ENCODE assay signal across 8 mouse cellular contexts in the genomic region with DNA sequence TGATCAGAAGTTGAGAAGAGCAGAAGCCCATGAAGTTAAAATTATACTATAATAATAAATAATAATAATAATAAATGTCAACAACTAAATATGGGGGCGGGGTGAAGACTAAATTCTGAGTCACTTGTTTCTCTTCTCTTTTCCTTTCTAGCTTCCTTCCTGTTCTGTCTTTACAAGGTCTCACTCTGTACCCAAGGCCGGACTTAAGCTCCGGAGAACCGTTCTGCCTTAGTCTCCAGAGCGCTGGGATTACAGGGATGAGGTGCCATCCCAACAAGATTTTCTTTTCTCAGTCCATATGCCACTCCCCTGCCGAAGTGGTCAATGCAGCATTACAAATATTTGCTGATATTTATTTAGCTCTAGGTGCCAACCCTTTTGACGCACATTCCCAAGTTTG. TPM values are rescaled to one million over a fixed set of nuclear protein-coding genes. Genes with fewer than 3 reads are reported as not detected.
DNase-seq lines count a peak whose midpoint lies in the region; ATAC-seq and TF ChIP-seq lines count a peak whose summit lies in the region.

No protein-coding gene starts in this region.

- peak overlapping the region; percentile 95 for H3K9ac ChIP-seq in forebrain, embryonic 13.5 days
- peak overlapping the region; percentile 73; the same call in 1 of the 2 replicates for H3K9ac ChIP-seq in limb, embryonic 15.5 days

- H3K4me2 ChIP-seq in forebrain, embryonic 13.5 days: peak overlapping the region; percentile 68
- H3K4me2 ChIP-seq in limb, embryonic 15.5 days: peak overlapping the region; percentile 88
- peak overlapping the region; percentile 55 for H3K4me2 ChIP-seq in myocyte (ENCODE audit: low read depth)

- peak overlapping the region; percentile 89 for H3ac ChIP-seq in myocyte (ENCODE audit: control insufficient read depth, insufficient read length)

- no peak for TF ChIP-seq POLR2A in myocyte (IDR thresholded peaks at IDR 0.05; ENCODE audit: insufficient read length, low read depth)

- H3K36me3 ChIP-seq in forebrain, embryonic 13.5 days (ENCODE audit: poor library complexity, severe bottlenecking): no peaks in the 10 kb centered on the region
- H3K36me3 ChIP-seq in limb, embryonic 15.5 days: no peaks in the 10 kb centered on the region
- no peaks in the 10 kb centered on the region for H3K36me3 ChIP-seq in myocyte (ENCODE audit: control insufficient read depth, insufficient read depth)

- peaks cover 28% of the 10 kb centered on the region for H3K79me2 ChIP-seq in myocyte (ENCODE audit: control insufficient read depth, insufficient read depth)

- peak overlapping the region; percentile 98; the same call in 1 of the 2 replicates for H3K27ac ChIP-seq in forebrain, embryonic 13.5 days
- H3K27ac ChIP-seq in limb, embryonic 15.5 days: peak overlapping the region; percentile 87; the same call in 1 of the 2 replicates

- no peaks in the 10 kb centered on the region for H3K27me3 ChIP-seq in forebrain, embryonic 13.5 days
- H3K27me3 ChIP-seq in limb, embryonic 15.5 days: no peaks in the 10 kb centered on the region
- no peaks in the 10 kb centered on the region for H3K27me3 ChIP-seq in myocyte (ENCODE audit: control insufficient read depth, insufficient read depth, insufficient read length)

- H3K4me3 ChIP-seq in forebrain, embryonic 13.5 days: peak overlapping the region; percentile 94
- H3K4me3 ChIP-seq in limb, embryonic 15.5 days: peak overlapping the region; percentile 84
- H3K4me3 ChIP-seq in myocyte: peak overlapping the region; percentile 31

- H3K9me3 ChIP-seq in forebrain, embryonic 13.5 days (replicated peaks): no peaks in the 10 kb centered on the region
- H3K9me3 ChIP-seq in limb, embryonic 15.5 days: no peaks in the 10 kb centered on the region

- H3K4me1 ChIP-seq in forebrain, embryonic 13.5 days: peaks cover 34% of the 10 kb centered on the region
- H3K4me1 ChIP-seq in limb, embryonic 15.5 days: 0 out of 2 replicates have a peak, but pooled peaks cover 4% of the 10 kb centered on the region

- 19% methylated on average over 7 of the region's 7 CpGs for whole genome bisulfite sequencing in forebrain, embryonic 13.5 days
- WGBS in limb, embryonic 15.5 days: 18% methylated on average over 7 of the region's 7 CpGs

- peak; percentile 18 for DNase-seq in cerebellum, adult 11 months
- peak; percentile 11 for DNase-seq in CD4-positive helper T cell, adult 2 months (ENCODE audit: low read depth, low spot score)
- DNase-seq in frontal cortex, postnatal 36 days (ENCODE audit: low spot score in 2 of 2): no peak
- no peak for DNase-seq in ovary, postnatal 36 days (ENCODE audit: low spot score)

- ATAC-seq in cerebellum, adult (ENCODE audit: insufficient number of reproducible peaks, low FRiP score, low TSS enrichment): no peak
- no peak for ATAC-seq in forebrain, embryonic 13.5 days
- no peak for ATAC-seq in limb, embryonic 15.5 days (ENCODE audit: insufficient number of reproducible peaks, low FRiP score, low TSS enrichment, low read depth)

TF ChIP-seq in myocyte, 11 proteins besides CTCF, POLR2A, EP300 and RAD21:
- TF ChIP-seq TCF3 (IDR thresholded peaks at IDR 0.05; ENCODE audit: insufficient read length, low read depth) (no peak), E2F4 (IDR thresholded peaks at IDR 0.05; ENCODE audit: insufficient read depth) (no peak), CEBPB (IDR thresholded peaks at IDR 0.05; ENCODE audit: insufficient read depth, poor library complexity, severe bottlenecking) (no peak), REST (IDR thresholded peaks at IDR 0.05; ENCODE audit: insufficient read depth, insufficient read length) (no peak), SRF (IDR thresholded peaks at IDR 0.05; ENCODE audit: control insufficient read depth, insufficient read length, low read depth) (no peak), MYOD1 (IDR thresholded peaks at IDR 0.05; ENCODE audit: control insufficient read depth in 1 of 3, insufficient read length in 2 of 3, low read depth in 2 of 3) (no peak), POLR2AphosphoS2 (IDR thresholded peaks at IDR 0.05; ENCODE audit: insufficient read length, low read depth) (no peak), MYOG (IDR thresholded peaks at IDR 0.05; ENCODE audit: control insufficient read depth in 1 of 3, insufficient read depth in 1 of 3, insufficient read length in 2 of 3, low read depth in 2 of 3) (no peak), USF1 (IDR thresholded peaks at IDR 0.05; ENCODE audit: low read depth) (no peak), MAX (IDR thresholded peaks at IDR 0.05; ENCODE audit: low read depth) (no peak), TCF12 (IDR thresholded peaks at IDR 0.05; ENCODE audit: insufficient read depth, poor library complexity, severe bottlenecking) (no peak)

RNA-seq across cellular contexts. Expression of gene D1Ertd622e, which starts 0.5 kb away (rescaled TPM):
- 47.4 and 51.2 TPM in 2 replicates for polyA plus RNA-seq in forebrain, embryonic 13.5 days (2015; fragmentation: Nextera tagmentation; extraction: Ambion mirVana)
- polyA plus RNA-seq in limb, embryonic 15.5 days (2015; fragmentation: Nextera tagmentation; extraction: Ambion mirVana): 13.9 TPM in 2 replicates
- 6.1 TPM for polyA plus RNA-seq in myocyte (2012; fragmentation: generic; extraction: Trizol)

Comparison
In these comparisons a context has a peak if more than half of its experiments do, and no peak if none do; other contexts are left out.
1. DNase-seq: peak in cerebellum, adult 11 months (single experiment) and CD4-positive helper T cell, adult 2 months (single experiment); none in frontal cortex, postnatal 36 days (0 of 2) and ovary, postnatal 36 days (single experiment).
2. H3K4me3 ChIP-seq: peak in every context shown above with its lines; median percentile 94 in forebrain, embryonic 13.5 days; 84 in limb, embryonic 15.5 days; 31 in myocyte.
3. Peak in every context shown above with its lines, with median percentiles within 50 percentile points of each other: H3K4me2 ChIP-seq.